Mouse (Mus musculus) liver, adult 2 months (tissue): ENCODE data around the gene Med15.

ENCODE experiments used
- CTCF ChIP-seq: fragments of 200-500 bp; IDR thresholded peaks from 2 replicates; pipeline ENCODE4 v1.5.1; 2011; ENCODE audit warnings: low read depth, low read length, control low read depth
- POLR2A ChIP-seq: fragments of 200-500 bp; IDR thresholded peaks from 2 replicates; pipeline ENCODE4 v1.6.1; 2011; ENCODE audit warnings: low read length, control low read depth; ENCODE audit not compliant: insufficient read depth; ENCODE audit errors: extremely low read depth

- no peak for TF ChIP-seq CTCF
- TF ChIP-seq POLR2A: no peak
Measured at GRCm38 (mm10) chr16:17619198-17620105, 113.2 kb downstream of the Med15 start, which contains the start of gene Smpd4.
